24 mouse cellular contexts compared by ENCODE assay signal in the genomic region with DNA sequence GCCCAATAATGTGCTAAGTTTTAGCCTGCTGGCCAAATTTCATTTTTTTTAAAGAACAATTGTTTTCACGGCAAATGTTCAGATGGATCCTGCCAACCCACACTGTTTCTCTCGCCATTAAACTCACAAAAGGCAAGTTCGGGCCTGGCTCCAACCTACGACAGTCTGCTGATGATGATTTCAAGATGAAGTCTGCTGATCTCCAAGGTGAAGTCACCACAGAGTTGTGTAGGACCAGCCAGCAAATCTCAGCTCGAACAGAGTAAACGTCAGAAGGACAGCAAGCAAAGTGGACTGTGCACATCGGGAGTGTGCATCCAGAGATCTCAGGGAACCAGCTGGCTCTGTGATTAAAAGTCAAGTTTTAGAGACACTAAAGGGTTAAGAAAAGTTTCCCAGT. TPM values are rescaled to one million over a fixed set of nuclear protein-coding genes. Genes with fewer than 3 reads are reported as not detected.
DNase-seq lines count a peak whose midpoint lies in the region; ATAC-seq and TF ChIP-seq lines count a peak whose summit lies in the region.
"Had no signal": no experiment of that assay in that cellular context is flagged by ENCODE, and none has a peak within 500 bp of the region (broad histone marks: within the 10 kb centered on the region; RNA-seq: fewer than 3 reads in every experiment).

No protein-coding gene starts in this region.

- H3K4me2 ChIP-seq in kidney, postnatal 0 days (ENCODE audit: low read length), result no peak overlapping the region
- H3K4me2 ChIP-seq in lung, embryonic 15.5 days, result no peak overlapping the region
- no peak overlapping the region for H3K4me2 ChIP-seq in stomach, embryonic 16.5 days (ENCODE audit: low read depth, low read length)
- H3K4me2 ChIP-seq: embryonic facial prominence, embryonic 13.5 days; forebrain, embryonic 12.5 days; forebrain, embryonic 15.5 days; heart, embryonic 12.5 days; heart, embryonic 15.5 days; hindbrain, embryonic 13.5 days had no signal

- no peak for TF ChIP-seq CTCF in kidney, postnatal 0 days (IDR thresholded peaks at IDR 0.05; ENCODE audit: low read depth)

- H3K4me1 ChIP-seq in kidney, postnatal 0 days (replicated peaks; ENCODE audit: insufficient read depth, low read length), result 0 out of 2 replicates have a peak, but pooled peaks cover 2% of the 10 kb centered on the region
- H3K4me1 ChIP-seq in lung, embryonic 15.5 days, result 0 out of 2 replicates have a peak, but pooled peaks cover 7% of the 10 kb centered on the region
- no peaks in the 10 kb centered on the region; the same call in 1 of the 2 replicates for H3K4me1 ChIP-seq in embryonic facial prominence, embryonic 10.5 days
- peaks cover 16% of the 10 kb centered on the region for H3K4me1 ChIP-seq in stomach, embryonic 16.5 days (ENCODE audit: control insufficient read depth, insufficient read depth, low read length)
- H3K4me1 ChIP-seq: embryonic facial prominence, embryonic 13.5 days; forebrain, embryonic 12.5 days; forebrain, embryonic 15.5 days; hindbrain, embryonic 13.5 days had no signal

- no peak for DNase-seq in kidney, postnatal 0 days (ENCODE audit: low spot score)
- DNase-seq in kidney, postnatal 14 days, result no peak
- DNase-seq in lung, adult 18-20 months, result no peak
- no peak for DNase-seq in embryonic facial prominence, embryonic 10.5 days (ENCODE audit: low spot score)
- DNase-seq: adrenal gland, postnatal 25 days; cerebellum, adult 11-12 months; cerebellum, adult 8-10 months; cerebellum, postnatal 14 days; gastrocnemius, postnatal 25 days; heart, adult 18-20 months; heart, postnatal 10 days; heart, postnatal 36 days had no signal

- H3K4me3 ChIP-seq in kidney, postnatal 0 days (replicated peaks; ENCODE audit: low read depth, low read length), result no peak overlapping the region
- H3K4me3 ChIP-seq in lung, embryonic 15.5 days, result no peak overlapping the region
- no peak overlapping the region for H3K4me3 ChIP-seq in embryonic facial prominence, embryonic 10.5 days
- H3K4me3 ChIP-seq in stomach, embryonic 16.5 days (replicated peaks; ENCODE audit: low read length), result no peak overlapping the region
- H3K4me3 ChIP-seq: embryonic facial prominence, embryonic 13.5 days; erythroblast, embryonic 14.5 days; forebrain, embryonic 12.5 days; forebrain, embryonic 15.5 days; heart, embryonic 12.5 days; heart, embryonic 15.5 days; hindbrain, embryonic 10.5 days; hindbrain, embryonic 13.5 days had no signal

- H3K9me3 ChIP-seq in kidney, postnatal 0 days (replicated peaks; ENCODE audit: low read length), result no peaks in the 10 kb centered on the region
- no peaks in the 10 kb centered on the region for H3K9me3 ChIP-seq in lung, embryonic 15.5 days
- H3K9me3 ChIP-seq in embryonic facial prominence, embryonic 10.5 days, result no peaks in the 10 kb centered on the region
- H3K9me3 ChIP-seq in stomach, embryonic 16.5 days (replicated peaks; ENCODE audit: control insufficient read depth, low read length), result no peaks in the 10 kb centered on the region
- H3K9me3 ChIP-seq: embryonic facial prominence, embryonic 13.5 days; forebrain, embryonic 12.5 days; forebrain, embryonic 15.5 days; heart, embryonic 12.5 days; heart, embryonic 15.5 days; hindbrain, embryonic 10.5 days; hindbrain, embryonic 13.5 days had no signal

- no peak for ATAC-seq in kidney, postnatal 0 days (replicated peaks; ENCODE audit: low FRiP score, low read depth)
- peak; percentile 57; the same call in 1 of the 2 replicates for ATAC-seq in lung, embryonic 15.5 days (ENCODE audit: borderline replicate concordance, extremely low read depth, low FRiP score, low TSS enrichment)
- ATAC-seq in stomach, embryonic 16.5 days (ENCODE audit: insufficient read depth, low FRiP score), result no peak
- ATAC-seq: CD4-positive, CD25-positive, alpha-beta regulatory T cell, adult 4 months; forebrain, embryonic 15.5 days; hindbrain, embryonic 16.5 days had no signal

- H3K27me3 ChIP-seq in kidney, postnatal 0 days (ENCODE audit: insufficient read depth, low read length), result no peaks in the 10 kb centered on the region
- H3K27me3 ChIP-seq in lung, embryonic 15.5 days, result no peaks in the 10 kb centered on the region
- H3K27me3 ChIP-seq in embryonic facial prominence, embryonic 10.5 days (replicated peaks; ENCODE audit: low read depth, poor library complexity, severe bottlenecking), result no peaks in the 10 kb centered on the region
- H3K27me3 ChIP-seq in stomach, embryonic 16.5 days (ENCODE audit: control insufficient read depth, insufficient read depth, low read length), result no peaks in the 10 kb centered on the region
- H3K27me3 ChIP-seq: embryonic facial prominence, embryonic 13.5 days; forebrain, embryonic 12.5 days; forebrain, embryonic 15.5 days; heart, embryonic 12.5 days; heart, embryonic 15.5 days; hindbrain, embryonic 13.5 days had no signal

- peak overlapping the region; percentile 48; the same call in 1 of the 2 replicates for H3K27ac ChIP-seq in kidney, postnatal 0 days
- 0 out of 2 replicates have a peak overlapping the region, but pooled peaks have one; percentile 5 for H3K27ac ChIP-seq in lung, embryonic 15.5 days
- H3K27ac ChIP-seq in embryonic facial prominence, embryonic 10.5 days (replicated peaks), result 0 out of 2 replicates have a peak overlapping the region, but pooled peaks have one; percentile 1
- H3K27ac ChIP-seq in stomach, embryonic 16.5 days (ENCODE audit: low read length), result peak overlapping the region; percentile 51; the same call in 1 of the 2 replicates
- H3K27ac ChIP-seq: embryonic facial prominence, embryonic 13.5 days; forebrain, embryonic 12.5 days; forebrain, embryonic 15.5 days; heart, embryonic 15.5 days; hindbrain, embryonic 10.5 days; hindbrain, embryonic 13.5 days had no signal

- H3K9ac ChIP-seq in kidney, postnatal 0 days (ENCODE audit: low read depth, low read length), result no peak overlapping the region
- no peak overlapping the region for H3K9ac ChIP-seq in lung, embryonic 15.5 days
- H3K9ac ChIP-seq in stomach, embryonic 16.5 days (ENCODE audit: low read length), result no peak overlapping the region
- H3K9ac ChIP-seq: embryonic facial prominence, embryonic 13.5 days; forebrain, embryonic 12.5 days; forebrain, embryonic 15.5 days; heart, embryonic 12.5 days; heart, embryonic 15.5 days; hindbrain, embryonic 13.5 days had no signal

- 71% methylated on average over 7 of the region's 7 CpGs for WGBS in kidney, postnatal 0 days
- 51% methylated on average over 7 of the region's 7 CpGs for WGBS in lung, embryonic 15.5 days
- WGBS in embryonic facial prominence, embryonic 10.5 days, result 94% methylated on average over 7 of the region's 7 CpGs
- WGBS in stomach, embryonic 16.5 days, result 59% methylated on average over 7 of the region's 7 CpGs

- H3K36me3 ChIP-seq in kidney, postnatal 0 days (ENCODE audit: insufficient read depth, low read length), result no peaks in the 10 kb centered on the region
- H3K36me3 ChIP-seq in lung, embryonic 15.5 days, result no peaks in the 10 kb centered on the region
- no peaks in the 10 kb centered on the region for H3K36me3 ChIP-seq in embryonic facial prominence, embryonic 10.5 days (replicated peaks)
- no peaks in the 10 kb centered on the region for H3K36me3 ChIP-seq in stomach, embryonic 16.5 days (ENCODE audit: control insufficient read depth, insufficient read depth, low read length)
- H3K36me3 ChIP-seq: embryonic facial prominence, embryonic 13.5 days; forebrain, embryonic 12.5 days; forebrain, embryonic 15.5 days; heart, embryonic 12.5 days; heart, embryonic 15.5 days; hindbrain, embryonic 10.5 days; hindbrain, embryonic 13.5 days had no signal

RNA-seq across cellular contexts. Expression of a gene that starts 34.5 kb away (rescaled TPM):
- polyA plus RNA-seq in kidney, postnatal 0 days (2015; fragmentation: Nextera tagmentation; extraction: Ambion mirVana), result 238 and 242 TPM in 2 replicates
- 90.6 and 103 TPM in 2 replicates for polyA plus RNA-seq in lung, embryonic 15.5 days (2015; fragmentation: Nextera tagmentation; extraction: Ambion mirVana)
- polyA plus RNA-seq in embryonic facial prominence, embryonic 10.5 days (2016; fragmentation: Nextera tagmentation; extraction: Ambion mirVana), result 36.9 and 39.9 TPM in 2 replicates
- polyA plus RNA-seq in stomach, embryonic 16.5 days (2015; fragmentation: Nextera tagmentation; extraction: Ambion mirVana), result 60.8 and 69.5 TPM in 2 replicates

Comparison
In these comparisons a context has a peak if more than half of its experiments do, and no peak if none do; other contexts are left out.
1. H3K27ac ChIP-seq: peak in every context shown above with its lines; median percentile 51 in stomach, embryonic 16.5 days; 48 in kidney, postnatal 0 days; 5 in lung, embryonic 15.5 days; 1 in embryonic facial prominence, embryonic 10.5 days.